Mouse (Mus musculus) brown adipose tissue, adult 24 weeks (tissue): ENCODE data around the gene Cavin4. TPM values are rescaled to one million over a fixed set of nuclear protein-coding genes. Genes with fewer than 3 reads are reported as not detected.

ENCODE experiments used
- H3K27ac ChIP-seq: fragments of 200-500 bp; replicated peaks from 2 replicates; pipeline ENCODE4 v1.5.1; 2012; ENCODE audit warnings: low read depth, mild to moderate bottlenecking, low read length
- H3K4me1 ChIP-seq: fragments of 200-500 bp; 2 replicates; pipeline ENCODE4 v1.6.1; 2012; ENCODE audit warnings: low read length, mixed read lengths; ENCODE audit not compliant: control insufficient read depth, insufficient read depth, insufficient read length
- H3K4me3 ChIP-seq: fragments of 200-500 bp; 2 replicates; pipeline ENCODE4 v1.5.1; 2012; ENCODE audit warnings: low read depth, mild to moderate bottlenecking, low read length, moderate library complexity; ENCODE audit not compliant: insufficient read depth
- polyA plus RNA-seq: library from polyadenylated mRNA; stranded (reverse); fragments of >200 nt; gene quantifications from 2 replicates; pipeline ENCODE4 v1.2.4, GENCODE M21; 2012; ENCODE audit not compliant: missing spikeins, insufficient read depth, insufficient read length

Gene Cavin4
- polyA plus RNA-seq = 1.8 and 3.1 TPM in 2 replicates

GRCm38 (mm10) chr4:48663271-48663670 lies at the start of gene Cavin4:
Gene Cavin4, plus strand, starts transcription at chr4:48663514.
- H3K27ac ChIP-seq = no peak within 1 kb of the TSS
- H3K4me3 ChIP-seq = no peak within 1 kb of the TSS

DNA sequence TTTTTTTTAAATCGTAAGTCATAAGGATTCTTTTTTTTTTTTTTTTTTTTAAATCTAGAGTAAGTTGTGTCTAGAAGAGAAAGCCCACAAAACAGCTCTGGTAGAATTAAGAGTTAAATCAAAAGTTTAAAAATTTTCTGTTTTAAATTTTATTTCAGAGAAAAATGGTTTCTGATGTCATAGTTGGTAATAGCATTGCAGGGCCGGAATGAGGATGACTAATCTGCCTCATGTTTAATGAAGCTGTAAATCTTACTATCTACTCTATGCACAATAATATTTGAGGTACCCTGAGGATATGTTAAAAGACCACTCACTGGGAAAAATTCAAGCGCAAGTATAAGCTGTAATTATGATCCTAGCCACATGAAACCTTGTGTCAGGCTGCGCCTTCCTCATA lies 47.8 kb upstream of the Cavin4 start:
- no peaks in the 10 kb centered on the region for H3K4me1 ChIP-seq
- H3K4me3 ChIP-seq = no peak overlapping the region
- H3K27ac ChIP-seq = no peak overlapping the region

More at GRCm38 (mm10) chr4:48663271-48663670, at the start of gene Cavin4:
- H3K4me1 ChIP-seq = 0 out of 2 replicates have a peak, but pooled peaks cover 2% of the 10 kb centered on the region

DNA sequence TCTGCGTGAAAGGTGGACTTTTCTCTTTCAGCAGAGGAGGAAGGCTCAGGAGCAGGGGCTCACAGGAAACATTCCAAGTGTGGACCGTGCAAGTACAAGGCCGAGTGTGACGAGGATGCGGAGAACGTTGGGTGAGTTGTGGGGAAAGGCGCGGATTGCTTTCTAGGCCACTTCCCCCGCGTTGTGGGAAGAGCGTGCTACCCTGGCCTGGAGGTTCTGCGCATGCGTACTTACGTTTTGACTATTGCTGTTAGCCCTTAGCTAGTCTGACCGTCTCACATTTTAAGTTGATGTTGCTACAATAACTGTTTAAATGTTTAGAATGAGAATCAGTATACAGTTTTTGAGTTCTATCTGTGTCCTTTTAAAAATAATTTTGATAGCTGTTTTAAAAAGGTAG lies 46.1 kb upstream of the Cavin4 start:
- no peak overlapping the region for H3K27ac ChIP-seq
- no peak overlapping the region for H3K4me3 ChIP-seq
- H3K4me1 ChIP-seq = no peaks in the 10 kb centered on the region

GRCm38 (mm10) chr4:48620121-48620520 lies 43.2 kb upstream of the Cavin4 start:
- Histone ChIP-seq H3K27ac (no peak overlapping the region), H3K4me3 (no peak overlapping the region), H3K4me1 (no peaks in the 10 kb centered on the region)

DNA sequence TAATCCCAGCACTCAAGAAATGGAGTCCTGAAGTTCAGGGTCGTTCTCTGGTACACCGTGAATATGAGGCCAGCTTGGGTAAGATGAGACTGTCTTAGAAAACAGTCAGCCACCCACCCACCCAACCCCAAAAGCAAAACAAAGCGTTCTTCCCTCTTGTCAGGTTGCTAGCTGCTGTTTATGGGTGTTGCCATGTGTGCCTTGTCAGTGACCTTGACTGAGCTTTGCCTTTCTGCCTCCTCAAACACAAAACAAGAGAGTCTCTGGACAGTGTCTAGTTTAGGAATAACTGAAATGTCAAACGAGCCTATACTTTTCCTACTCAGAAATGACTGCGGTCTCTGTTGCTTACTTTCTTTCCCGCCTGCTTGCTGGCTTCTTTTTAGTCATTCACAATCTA lies 41.1 kb upstream of the Cavin4 start:
- no peaks in the 10 kb centered on the region for H3K4me1 ChIP-seq
- no peak overlapping the region for H3K27ac ChIP-seq
- no peak overlapping the region for H3K4me3 ChIP-seq

- Histone ChIP-seq H3K4me3 (no peak overlapping the region), H3K27ac (no peak overlapping the region), H3K4me1 (no peaks in the 10 kb centered on the region)
Measured at GRCm38 (mm10) chr4:48622946-48623345, 40.4 kb upstream of the Cavin4 start.

DNA sequence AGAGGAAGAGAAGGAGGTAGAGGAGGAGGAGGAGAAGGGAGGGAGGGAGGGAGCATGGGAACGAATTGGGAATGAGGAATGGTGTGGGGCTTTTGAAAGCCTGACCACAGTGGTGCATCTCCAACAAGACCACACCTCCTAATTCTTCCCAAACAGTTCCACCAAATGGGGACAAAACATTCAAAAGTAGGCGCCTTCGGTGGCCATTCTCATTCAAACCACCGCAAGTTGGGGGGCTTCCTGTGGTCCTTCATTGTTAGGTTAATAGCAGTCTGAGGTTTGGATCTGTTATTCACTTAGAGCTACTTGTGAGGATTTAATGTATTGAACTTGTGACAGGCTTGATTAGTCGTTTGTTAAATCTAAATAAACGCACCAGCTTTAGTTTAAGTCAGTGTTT lies 38.4 kb upstream of the Cavin4 start:
- H3K27ac ChIP-seq = no peak overlapping the region
- H3K4me1 ChIP-seq = no peaks in the 10 kb centered on the region
- H3K4me3 ChIP-seq = no peak overlapping the region

GRCm38 (mm10) chr4:48625836-48626235 lies 37.5 kb upstream of the Cavin4 start:
- no peaks in the 10 kb centered on the region for H3K4me1 ChIP-seq
- H3K27ac ChIP-seq = no peak overlapping the region
- no peak overlapping the region for H3K4me3 ChIP-seq

DNA sequence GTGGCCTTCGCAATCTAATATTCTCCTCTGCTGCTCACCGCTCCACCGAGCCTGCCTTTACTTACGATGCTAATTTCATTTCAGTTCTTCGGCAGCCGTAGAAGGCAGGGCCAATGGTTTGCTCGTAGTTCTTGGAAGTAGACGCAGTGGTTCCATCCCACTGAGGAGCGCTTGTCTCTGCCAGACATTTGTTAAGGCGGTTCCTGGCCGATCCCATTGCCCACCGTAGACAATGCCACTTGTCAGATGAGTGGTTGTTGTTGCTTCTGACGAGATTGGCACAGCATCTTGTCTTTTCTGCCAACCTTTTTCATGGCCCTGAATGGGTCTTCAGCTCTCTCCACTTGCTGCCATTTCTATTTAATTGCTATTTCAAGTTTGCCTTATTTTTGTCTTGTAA lies 33.9 kb upstream of the Cavin4 start:
- H3K4me3 ChIP-seq = no peak overlapping the region
- H3K27ac ChIP-seq = no peak overlapping the region
- H3K4me1 ChIP-seq = no peaks in the 10 kb centered on the region

GRCm38 (mm10) chr4:48633529-48633928 lies 29.8 kb upstream of the Cavin4 start:
- Histone ChIP-seq H3K27ac (no peak overlapping the region), H3K4me1 (no peaks in the 10 kb centered on the region), H3K4me3 (no peak overlapping the region)

DNA sequence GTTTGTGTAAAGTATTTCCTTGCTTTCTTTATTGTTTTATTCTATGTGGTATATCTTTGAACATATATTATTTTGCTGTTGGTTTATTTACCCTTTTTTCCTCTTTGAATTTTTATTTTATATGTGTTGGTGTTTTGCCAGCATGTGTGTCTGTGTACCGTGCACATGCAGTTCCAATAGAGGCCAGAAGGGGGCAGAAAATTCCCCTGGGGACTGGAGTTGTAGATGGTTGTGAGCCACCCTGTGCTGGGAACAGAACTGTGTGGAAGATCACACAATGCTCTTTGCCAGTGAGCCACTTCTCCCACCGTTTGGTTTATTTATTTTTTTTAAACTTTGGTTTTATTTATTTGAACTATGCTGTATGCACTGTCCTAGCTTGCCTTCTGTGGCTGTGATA lies 29.3 kb upstream of the Cavin4 start:
- no peak overlapping the region for H3K27ac ChIP-seq
- no peak overlapping the region for H3K4me3 ChIP-seq
- no peaks in the 10 kb centered on the region for H3K4me1 ChIP-seq

- H3K4me3 ChIP-seq = no peak overlapping the region
- H3K4me1 ChIP-seq = no peaks in the 10 kb centered on the region
- H3K27ac ChIP-seq = no peak overlapping the region
Measured at GRCm38 (mm10) chr4:48636831-48637230, 26.5 kb upstream of the Cavin4 start.

GRCm38 (mm10) chr4:48638132-48638531 lies 25.2 kb upstream of the Cavin4 start:
- Histone ChIP-seq H3K27ac (no peak overlapping the region), H3K4me1 (no peaks in the 10 kb centered on the region), H3K4me3 (no peak overlapping the region)

DNA sequence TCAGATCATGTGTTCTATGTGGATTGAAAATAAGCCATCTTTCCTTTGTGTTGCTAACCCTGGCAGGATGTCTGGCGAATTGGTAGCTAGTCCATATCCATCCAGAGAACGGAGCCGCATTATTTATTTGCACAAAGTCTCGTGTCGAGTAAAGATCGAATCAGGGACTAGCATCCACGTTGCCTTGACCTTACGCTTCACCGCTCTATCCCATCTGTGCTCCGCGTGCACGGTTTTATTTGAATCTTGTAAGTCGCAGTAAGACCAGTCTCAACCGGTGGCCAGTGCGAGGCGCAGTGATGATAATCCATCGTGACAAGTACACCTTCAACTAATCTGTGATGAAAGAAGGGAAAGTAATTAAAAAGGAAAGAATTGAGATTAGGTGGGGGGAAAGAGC lies 23.8 kb upstream of the Cavin4 start:
- Histone ChIP-seq H3K4me1 (no peaks in the 10 kb centered on the region), H3K27ac (no peak overlapping the region)

GRCm38 (mm10) chr4:48643801-48644200 lies 19.5 kb upstream of the Cavin4 start:
- Histone ChIP-seq H3K27ac (no peak overlapping the region), H3K4me1 (no peaks in the 10 kb centered on the region), H3K4me3 (no peak overlapping the region)

More for the DNA sequence above, 23.8 kb upstream of the Cavin4 start:
- H3K4me3 ChIP-seq = no peak overlapping the region

GRCm38 (mm10) chr4:48646143-48646542 lies 17.2 kb upstream of the Cavin4 start:
- H3K27ac ChIP-seq = no peak overlapping the region
- H3K4me3 ChIP-seq = no peak overlapping the region
- no peaks in the 10 kb centered on the region for H3K4me1 ChIP-seq
